Mouse (Mus musculus) myocyte (in vitro differentiated cells): ENCODE results near the gene Prkaa1.

ENCODE experiments used
- CEBPB ChIP-seq: IDR thresholded peaks from 2 replicates; pipeline ENCODE4 v1.6.1; 2011; ENCODE audit warnings: mild to moderate bottlenecking, moderate library complexity; ENCODE audit not compliant: poor library complexity, insufficient read depth, severe bottlenecking
- E2F4 ChIP-seq: IDR thresholded peaks from one replicate; pipeline ENCODE4 v1.6.1; 2011; ENCODE audit warnings: mild to moderate bottlenecking, control low read depth, moderate library complexity; ENCODE audit not compliant: insufficient read depth
- MAX ChIP-seq: IDR thresholded peaks from one replicate; pipeline ENCODE4 v1.6.1; 2011; ENCODE audit warnings: low read depth, mild to moderate bottlenecking, control low read depth
- MYOD1 ChIP-seq, 3 experiments: IDR thresholded peaks; one replicate each; pipeline ENCODE4 v1.6.1; 2011; ENCODE audit warnings: control low read depth in 2 of 3, low read depth in 2 of 3, mild to moderate bottlenecking in 2 of 3, moderate library complexity in 1 of 3; ENCODE audit not compliant: insufficient read length in 2 of 3, control insufficient read depth in 1 of 3
- MYOG ChIP-seq, 3 experiments: IDR thresholded peaks; one replicate each; pipeline ENCODE4 v1.6.1; 2011; ENCODE audit warnings: control low read depth in 2 of 3, low read depth in 2 of 3, mild to moderate bottlenecking in 2 of 3; ENCODE audit not compliant: insufficient read length in 2 of 3, control insufficient read depth in 1 of 3, insufficient read depth in 1 of 3
- POLR2A ChIP-seq: IDR thresholded peaks from one replicate; pipeline ENCODE4 v1.6.1; 2011; ENCODE audit warnings: low read depth, mild to moderate bottlenecking, control low read depth, moderate library complexity; ENCODE audit not compliant: insufficient read length
- POLR2AphosphoS2 ChIP-seq: IDR thresholded peaks from one replicate; pipeline ENCODE4 v1.6.1; 2011; ENCODE audit warnings: low read depth, control low read depth; ENCODE audit not compliant: insufficient read length
- REST ChIP-seq: IDR thresholded peaks from one replicate; pipeline ENCODE4 v1.6.1; 2011; ENCODE audit warnings: mild to moderate bottlenecking, control low read depth, moderate library complexity; ENCODE audit not compliant: insufficient read depth, insufficient read length
- SRF ChIP-seq: IDR thresholded peaks from one replicate; pipeline ENCODE4 v1.6.1; 2011; ENCODE audit warnings: low read depth; ENCODE audit not compliant: control insufficient read depth, insufficient read length
- TCF12 ChIP-seq: IDR thresholded peaks from one replicate; pipeline ENCODE4 v1.6.1; 2011; ENCODE audit warnings: mild to moderate bottlenecking, control low read depth; ENCODE audit not compliant: poor library complexity, insufficient read depth, severe bottlenecking
- TCF3 ChIP-seq: IDR thresholded peaks from one replicate; pipeline ENCODE4 v1.6.1; 2011; ENCODE audit warnings: low read depth, control low read depth; ENCODE audit not compliant: insufficient read length
- USF1 ChIP-seq: IDR thresholded peaks from one replicate; pipeline ENCODE4 v1.6.1; 2011; ENCODE audit warnings: low read depth, mild to moderate bottlenecking, control low read depth, moderate library complexity

DNA sequence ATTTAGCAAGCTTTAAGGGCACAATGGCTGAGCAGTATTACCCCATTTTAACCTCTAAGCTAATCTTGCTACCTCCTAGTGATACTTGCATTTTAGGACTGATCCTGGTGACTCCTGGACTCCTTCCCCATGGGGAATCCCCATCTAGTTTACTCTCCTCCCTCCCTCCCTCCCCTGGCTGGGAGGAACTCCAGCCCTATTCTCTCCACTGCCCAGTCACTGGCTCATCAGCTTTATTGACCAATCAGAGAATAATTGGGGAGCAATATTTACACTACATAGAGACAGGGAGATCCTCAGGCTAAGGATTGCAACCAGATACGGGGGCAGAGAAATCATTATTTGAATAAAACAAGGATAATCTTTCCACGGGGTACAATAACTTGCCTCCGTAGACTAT lies 9.5 kb upstream of the Prkaa1 start:
- TF ChIP-seq POLR2A (no peak), SRF (no peak), E2F4 (no peak), TCF12 (no peak), MYOD1 (IDR thresholded peaks at IDR 0.05; ENCODE audit: control insufficient read depth in 1 of 3, insufficient read length in 2 of 3, low read depth in 2 of 3) (no peak), USF1 (no peak), MYOG (IDR thresholded peaks at IDR 0.05; ENCODE audit: control insufficient read depth in 1 of 3, insufficient read depth in 1 of 3, insufficient read length in 2 of 3, low read depth in 2 of 3) (no peak), CEBPB (no peak), MAX (no peak), POLR2AphosphoS2 (no peak), TCF3 (no peak), REST (no peak)
